Mouse (Mus musculus) B cell, adult 62 days (primary cell): ENCODE results near the gene Clic4. TPM values are rescaled to one million over a fixed set of nuclear protein-coding genes. Genes with fewer than 3 reads are reported as not detected.

Source experiments
- total RNA-seq: library from RNA; stranded (reverse); gene quantifications from 4 replicates; pipeline ENCODE4 v1.2.4, GENCODE M21; 2023

The Clic4 gene
- 50.6 to 53.3 TPM (median 52.5 TPM) in 4 replicates for total RNA-seq

DNA sequence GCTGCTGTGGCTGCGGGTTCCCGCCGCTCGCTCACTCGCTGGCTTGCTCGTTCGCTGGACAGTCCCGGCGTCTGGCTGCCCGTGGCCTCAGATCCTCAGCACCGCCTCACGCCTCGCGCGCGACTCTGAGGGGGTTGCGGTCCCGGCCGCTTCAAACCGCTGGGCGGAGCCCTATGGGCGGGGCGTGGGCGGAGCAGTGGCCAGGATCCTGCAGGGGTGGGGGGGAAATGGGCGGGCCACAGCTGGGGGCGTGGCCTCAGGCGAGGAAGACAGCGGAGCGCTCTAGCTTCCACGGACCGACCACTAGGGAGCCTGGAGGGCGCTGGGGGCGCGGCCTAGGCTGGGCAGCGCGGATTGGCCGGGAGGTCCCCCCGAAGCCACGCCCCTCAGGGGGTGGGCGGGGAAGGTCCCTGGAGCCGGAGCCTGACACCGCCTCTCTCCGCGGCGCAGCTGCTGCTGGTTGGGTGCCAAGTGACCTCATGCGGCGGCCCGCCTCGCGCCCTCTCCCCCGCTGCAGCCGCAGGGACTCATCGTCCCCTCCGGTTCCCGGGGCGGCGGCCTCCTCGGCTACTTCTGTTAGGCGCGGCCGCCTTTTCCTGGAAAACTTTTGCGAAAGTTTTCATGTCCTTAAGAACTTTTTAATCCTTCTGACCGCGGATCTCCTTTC lies at the start of gene Clic4:
Gene Clic4 (minus strand): TSS at position 175 of the 667 bp plus-strand sequence.

Other genes starting within 250 kb of the Clic4 start
- gene Runx3, start 152.2 kb downstream of the Clic4 start, total RNA-seq, result 93.8 to 122 TPM (median 99.4 TPM) in 4 replicates
- gene Srrm1, start 80.5 kb upstream of the Clic4 start, total RNA-seq, result 305 to 346 TPM (median 331 TPM) in 4 replicates
- gene Ncmap, start 125.4 kb upstream of the Clic4 start, total RNA-seq, result not detected in 4 replicates
- 5.1 to 7.6 TPM (median 5.9 TPM) in 4 replicates for gene Rcan3, start 161.0 kb upstream of the Clic4 start, total RNA-seq
- gene Stpg1, start 222.0 kb upstream of the Clic4 start, total RNA-seq, result 0.24 TPM in 1 of 4 replicates, not detected in the others
- gene Nipal3, start 222.2 kb upstream of the Clic4 start, total RNA-seq, result 54.7 to 76.3 TPM (median 65.7 TPM) in 4 replicates